Mouse (Mus musculus) hindbrain, embryonic 14.5 days (tissue): ENCODE data around the gene Arpc3. TPM values are rescaled to one million over a fixed set of nuclear protein-coding genes. Genes with fewer than 3 reads are reported as not detected.
"Not testable (repeated sequence)": the region's sequence is repeated elsewhere in the genome, so short reads cannot be mapped to it uniquely, and the experiment has no call there.

ENCODE experiments used
- ATAC-seq: fragments of 200-750 bp; cut with Nextera tagmentation; 2 replicates; pipeline ENCODE4 v1.8.0; 2017; ENCODE audit warnings: moderate number of reproducible peaks, mild to moderate bottlenecking, moderate TSS enrichment, moderate library complexity; ENCODE audit not compliant: low FRiP score
- DNase-seq: peaks from one replicate; pipeline ENCODE4 v3.0.0-alpha.2; 2015; ENCODE audit warnings: low spot score
- H3K27ac ChIP-seq: fragments of 300-500 bp; sonication (generic); 2 replicates; pipeline ENCODE4 v1.5.1; 2014; ENCODE audit warnings: mild to moderate bottlenecking, moderate library complexity
- H3K27me3 ChIP-seq: fragments of 300-500 bp; sonication (generic); 2 replicates; pipeline ENCODE4 v1.6.1; 2014; ENCODE audit warnings: mild to moderate bottlenecking, low read length, mixed read lengths; ENCODE audit not compliant: control insufficient read depth, insufficient read depth
- H3K36me3 ChIP-seq: fragments of 300-500 bp; sonication (generic); replicated peaks from 2 replicates; pipeline ENCODE4 v1.6.1; 2014; ENCODE audit not compliant: control insufficient read depth, insufficient read depth
- H3K4me1 ChIP-seq: fragments of 300-500 bp; sonication (generic); replicated peaks from 2 replicates; pipeline ENCODE4 v1.6.1; 2014; ENCODE audit warnings: antibody characterized with exemption, low read length, mixed read lengths; ENCODE audit not compliant: control insufficient read depth, insufficient read depth
- H3K4me2 ChIP-seq: fragments of 300-500 bp; sonication (generic); replicated peaks from 2 replicates; pipeline ENCODE4 v1.6.1; 2014; ENCODE audit warnings: mild to moderate bottlenecking, moderate library complexity
- H3K4me3 ChIP-seq: fragments of 300-500 bp; sonication (generic); replicated peaks from 2 replicates; pipeline ENCODE4 v1.5.1; 2014; ENCODE audit warnings: mild to moderate bottlenecking, low read length
- H3K9ac ChIP-seq: fragments of 300-500 bp; sonication (generic); 2 replicates; pipeline ENCODE4 v1.6.1; 2014
- H3K9me3 ChIP-seq: fragments of 300-500 bp; sonication (generic); 2 replicates; pipeline ENCODE4 v1.6.1; 2016; ENCODE audit warnings: low read length; ENCODE audit not compliant: control insufficient read depth
- WGBS: fragments of 180-500 bp; shearing (Covaris S2); extraction: QIAGEN DNeasy Blood & Tissue Kit; methylation state at CpG from one replicate; pipeline ENCODE4 v1.1.7; 2014; 5-methylcytosine and 5-hydroxymethylcytosine counted together
- polyA plus RNA-seq: library from polyadenylated mRNA; unstranded; fragments of >200 nt; fragmentation: Nextera tagmentation; extraction: Ambion mirVana; gene quantifications from 2 replicates; pipeline ENCODE4 v1.2.1, GENCODE M21; 2014

Gene Arpc3
- polyA plus RNA-seq, 1 experiment from 2014 or later: 57.1 TPM

DNA sequence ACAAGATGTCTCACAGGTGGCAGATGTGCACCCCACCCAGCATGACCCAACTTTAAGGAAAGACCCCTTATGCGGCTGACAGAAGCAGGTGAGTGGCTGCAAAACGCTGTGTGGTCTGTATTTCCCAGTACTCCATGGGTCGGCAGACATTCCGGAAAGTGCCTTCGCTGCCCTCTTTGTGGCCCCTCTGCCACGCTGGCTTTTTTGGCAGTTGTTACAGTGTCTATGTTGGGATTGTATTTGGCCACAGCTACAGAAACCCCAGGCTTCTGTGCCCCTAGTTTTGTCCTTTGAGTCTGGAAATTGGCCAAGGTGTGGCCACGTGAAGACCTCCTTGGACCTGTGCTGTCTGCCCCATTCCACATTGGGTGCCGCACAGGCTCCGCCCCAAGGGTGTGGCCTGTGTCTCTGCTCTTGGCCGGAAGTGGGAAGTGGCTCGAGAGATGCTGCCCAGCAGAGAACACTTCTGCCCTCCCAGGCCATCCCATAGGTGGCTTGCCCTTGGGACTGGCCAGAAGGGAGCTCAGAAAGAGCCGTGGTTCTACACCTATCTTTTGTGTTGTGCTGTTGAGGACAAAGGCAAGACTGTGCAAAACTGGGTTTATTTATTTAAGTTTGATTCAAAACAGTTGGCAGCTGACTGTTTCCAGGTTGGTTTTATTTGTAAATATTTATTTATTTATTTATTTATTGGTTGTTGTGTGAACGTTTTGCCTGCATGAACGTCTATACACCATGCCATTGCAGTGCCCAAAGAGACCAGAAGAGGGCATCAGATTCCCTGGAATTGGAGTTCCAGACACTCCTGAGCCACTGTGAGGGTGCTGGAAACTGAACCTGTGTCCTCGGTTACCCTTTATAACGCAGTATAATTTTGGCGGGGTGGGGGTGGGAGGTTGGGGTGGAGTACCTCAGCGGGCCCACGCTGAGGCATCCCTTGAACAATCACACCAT, 18.3 kb downstream of the Arpc3 start:
- Histone ChIP-seq H3K4me1 (no peaks in the 10 kb centered on the region), H3K36me3 (peaks cover 41% of the 10 kb centered on the region), H3K27ac (no peak overlapping the region), H3K9me3 (no peaks in the 10 kb centered on the region), H3K9ac (no peak overlapping the region), H3K4me2 (no peak overlapping the region), H3K27me3 (no peaks in the 10 kb centered on the region), H3K4me3 (no peak overlapping the region)
- WGBS: 89% methylated on average over 19 of the region's 19 CpGs
- no peak for ATAC-seq
- no peak for DNase-seq

DNA sequence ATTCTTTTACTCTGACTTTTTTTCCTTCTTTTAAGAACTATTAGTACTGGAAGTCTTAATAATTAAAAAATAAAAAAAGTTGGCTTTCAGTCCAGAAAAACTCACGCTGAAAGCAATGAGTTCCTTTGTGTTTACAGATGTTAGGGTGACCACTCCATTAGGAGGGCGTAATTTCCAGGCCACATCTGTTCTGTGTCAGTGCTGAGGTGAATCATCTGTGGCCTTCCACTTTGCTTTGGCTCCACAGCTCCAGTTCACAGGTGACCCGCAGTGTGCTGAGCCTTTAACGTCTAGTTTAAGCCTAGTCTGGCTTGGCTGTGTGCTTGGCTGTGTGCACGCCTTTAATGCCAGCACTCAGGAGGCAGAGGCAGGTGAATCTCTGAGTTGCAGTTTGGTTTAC, 20.2 kb downstream of the Arpc3 start:
- DNase-seq (no peak), ATAC-seq (no peak)
- Histone ChIP-seq H3K9ac (no peak overlapping the region), H3K9me3 (no peaks in the 10 kb centered on the region), H3K36me3 (peaks cover 22% of the 10 kb centered on the region), H3K4me1 (no peaks in the 10 kb centered on the region), H3K27me3 (no peaks in the 10 kb centered on the region), H3K4me3 (no peak overlapping the region), H3K27ac (no peak overlapping the region), H3K4me2 (no peak overlapping the region)
- 83% methylated on average over 5 of the region's 5 CpGs for WGBS

DNA sequence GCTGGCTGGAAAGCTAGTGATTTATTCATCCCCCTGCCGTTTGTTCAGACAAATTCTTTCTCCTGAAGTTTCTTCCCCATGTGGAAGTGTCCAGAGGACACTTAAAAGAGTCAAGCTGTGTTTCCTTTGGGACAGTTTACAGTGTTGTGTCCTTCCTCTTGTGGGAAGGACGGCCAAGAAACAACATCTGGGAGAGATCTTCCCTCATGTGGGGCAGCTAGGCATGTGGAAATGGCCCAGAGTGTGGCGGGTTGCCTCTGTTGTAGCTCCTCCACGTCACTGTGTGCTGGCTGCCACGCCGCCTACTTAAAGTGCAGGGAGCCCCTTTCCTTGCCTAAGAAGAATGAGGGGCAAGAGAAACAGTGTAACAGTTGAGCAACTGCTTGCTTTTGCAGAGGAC, 21.1 kb downstream of the Arpc3 start:
- no peak for ATAC-seq
- no peaks in the 10 kb centered on the region for H3K9me3 ChIP-seq
- no peak overlapping the region for H3K4me3 ChIP-seq
- H3K4me2 ChIP-seq: no peak overlapping the region
- no peak for DNase-seq
- 69% methylated on average over 6 of the region's 6 CpGs for WGBS
- H3K27ac ChIP-seq: no peak overlapping the region
- H3K27me3 ChIP-seq: no peaks in the 10 kb centered on the region
- no peaks in the 10 kb centered on the region for H3K4me1 ChIP-seq
- H3K36me3 ChIP-seq: peaks cover 13% of the 10 kb centered on the region
- no peak overlapping the region for H3K9ac ChIP-seq

DNA sequence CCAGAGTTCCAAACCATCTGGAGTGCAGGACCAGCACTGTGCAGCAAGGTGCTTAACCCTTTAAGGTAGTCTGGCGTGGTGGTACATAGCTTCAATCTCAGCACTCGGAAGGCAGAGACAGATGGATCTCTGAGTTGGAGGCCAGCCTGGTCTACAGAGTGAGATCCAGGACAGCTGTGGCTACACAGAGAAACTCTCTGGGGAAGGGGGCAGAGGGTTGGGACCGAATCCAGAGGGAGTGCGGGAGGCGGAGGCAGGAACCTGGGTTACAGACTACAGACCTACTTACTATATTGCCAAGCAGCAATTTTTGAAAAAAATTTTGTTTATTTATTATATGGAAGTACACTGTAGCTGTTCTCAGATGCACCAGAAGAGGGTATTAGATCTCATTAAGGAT, 22.7 kb downstream of the Arpc3 start:
- DNase-seq: no peak
- 93% methylated on average over 5 of the region's 5 CpGs for WGBS
- H3K36me3 ChIP-seq: peaks cover 10% of the 10 kb centered on the region; the same call in 1 of the 2 replicates
- no peaks in the 10 kb centered on the region for H3K4me1 ChIP-seq
- ATAC-seq: no peak
- H3K4me3 ChIP-seq: no peak overlapping the region
- no peak overlapping the region for H3K4me2 ChIP-seq
- H3K9me3 ChIP-seq: no peaks in the 10 kb centered on the region
- no peak overlapping the region for H3K27ac ChIP-seq
- no peaks in the 10 kb centered on the region for H3K27me3 ChIP-seq
- no peak overlapping the region for H3K9ac ChIP-seq

GRCm38 (mm10) chr5:122415465-122415864, 23.8 kb downstream of the Arpc3 start:
- 91% methylated on average over 12 of the region's 12 CpGs for WGBS
- H3K4me3 ChIP-seq: no peak overlapping the region
- no peaks in the 10 kb centered on the region; the same call in 1 of the 2 replicates for H3K36me3 ChIP-seq
- H3K9ac ChIP-seq: no peak overlapping the region
- no peaks in the 10 kb centered on the region for H3K27me3 ChIP-seq
- H3K4me2 ChIP-seq: no peak overlapping the region
- no peaks in the 10 kb centered on the region for H3K4me1 ChIP-seq
- ATAC-seq (no peak), DNase-seq (no peak)
- H3K9me3 ChIP-seq: no peaks in the 10 kb centered on the region
- no peak overlapping the region for H3K27ac ChIP-seq

DNA sequence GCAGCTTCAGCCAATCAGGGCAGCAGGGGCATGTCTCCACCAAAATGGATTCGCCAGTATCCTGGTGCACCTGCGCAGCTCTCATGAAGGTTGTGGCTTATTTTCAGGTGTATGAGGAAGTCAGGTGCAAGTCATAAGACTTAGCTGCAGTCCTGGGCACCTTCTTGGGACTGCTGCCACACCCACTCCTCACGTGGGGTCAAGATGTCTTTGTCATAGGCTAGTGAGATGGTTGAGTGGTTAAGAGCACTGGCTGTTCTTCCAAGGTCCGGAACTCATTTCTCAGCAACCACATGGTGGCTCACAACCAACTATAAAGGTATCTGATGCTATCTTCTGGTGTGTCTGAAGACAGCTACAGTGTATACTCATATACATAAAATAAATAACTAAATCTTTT, 29.0 kb downstream of the Arpc3 start:
- H3K9ac ChIP-seq, H3K4me2 ChIP-seq, H3K4me3 ChIP-seq, H3K9me3 ChIP-seq, ATAC-seq, H3K36me3 ChIP-seq, H3K27me3 ChIP-seq, DNase-seq, H3K27ac ChIP-seq: not testable (repeated sequence)
- H3K4me1 ChIP-seq: peaks cover 20% of the 10 kb centered on the region
- WGBS: 69% methylated on average over 4 of the region's 4 CpGs

DNA sequence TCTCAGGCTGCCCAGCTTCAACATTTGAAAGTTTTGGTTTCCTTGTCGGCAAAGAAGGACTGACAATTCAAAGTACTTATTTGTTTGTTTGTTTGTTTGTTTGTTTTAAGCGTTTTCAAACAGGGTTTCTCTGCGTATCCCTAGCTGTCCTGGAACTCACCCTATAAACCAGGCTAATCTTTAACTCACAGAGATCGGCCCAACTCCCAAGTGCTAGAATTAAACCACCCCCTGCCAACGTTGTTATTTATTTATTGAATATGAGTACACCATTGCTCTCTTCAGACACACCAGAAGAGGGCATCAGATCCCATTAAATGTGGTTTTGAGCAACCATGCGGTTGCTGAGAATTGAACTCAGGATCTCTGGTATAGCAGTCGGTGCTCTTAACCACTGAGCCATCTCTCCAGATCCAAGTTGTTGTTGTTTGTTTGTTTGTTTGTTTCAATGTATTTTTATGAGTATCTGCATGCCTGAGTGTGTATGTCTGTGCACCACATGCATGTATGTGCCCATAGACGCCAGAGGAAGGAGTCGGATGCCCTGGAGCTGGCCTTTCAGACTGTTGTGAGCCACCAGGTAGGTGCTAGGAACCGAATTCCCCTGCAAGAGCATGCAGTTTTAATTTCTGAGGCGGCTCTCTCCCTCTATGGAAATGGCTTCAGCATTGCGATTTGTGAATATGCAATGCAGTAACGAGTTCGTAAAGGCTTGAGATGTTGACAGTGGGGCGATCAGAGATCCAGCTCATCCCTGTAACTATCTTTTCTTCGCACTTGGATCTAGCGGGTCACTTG, 29.8 kb downstream of the Arpc3 start, which contains the start of gene Anapc7:
Anapc7 (plus strand) TSS at position 423 of the 798 bp plus-strand sequence.
- peak; percentile 51; the same call in 1 of the 2 replicates for ATAC-seq
- Histone ChIP-seq H3K4me2 (peak within 1 kb of the TSS; percentile 72), H3K9ac (peak within 1 kb of the TSS; percentile 74), H3K27me3 (no peaks in the 10 kb centered on the region), H3K4me1 (peaks cover 20% of the 10 kb centered on the region), H3K27ac (peak within 1 kb of the TSS; percentile 93), H3K36me3 (no peaks in the 10 kb centered on the region), H3K4me3 (peak within 1 kb of the TSS; percentile 71), H3K9me3 (no peaks in the 10 kb centered on the region)
- 23% methylated on average over 17 of the region's 17 CpGs for WGBS
- no peak for DNase-seq

DNA sequence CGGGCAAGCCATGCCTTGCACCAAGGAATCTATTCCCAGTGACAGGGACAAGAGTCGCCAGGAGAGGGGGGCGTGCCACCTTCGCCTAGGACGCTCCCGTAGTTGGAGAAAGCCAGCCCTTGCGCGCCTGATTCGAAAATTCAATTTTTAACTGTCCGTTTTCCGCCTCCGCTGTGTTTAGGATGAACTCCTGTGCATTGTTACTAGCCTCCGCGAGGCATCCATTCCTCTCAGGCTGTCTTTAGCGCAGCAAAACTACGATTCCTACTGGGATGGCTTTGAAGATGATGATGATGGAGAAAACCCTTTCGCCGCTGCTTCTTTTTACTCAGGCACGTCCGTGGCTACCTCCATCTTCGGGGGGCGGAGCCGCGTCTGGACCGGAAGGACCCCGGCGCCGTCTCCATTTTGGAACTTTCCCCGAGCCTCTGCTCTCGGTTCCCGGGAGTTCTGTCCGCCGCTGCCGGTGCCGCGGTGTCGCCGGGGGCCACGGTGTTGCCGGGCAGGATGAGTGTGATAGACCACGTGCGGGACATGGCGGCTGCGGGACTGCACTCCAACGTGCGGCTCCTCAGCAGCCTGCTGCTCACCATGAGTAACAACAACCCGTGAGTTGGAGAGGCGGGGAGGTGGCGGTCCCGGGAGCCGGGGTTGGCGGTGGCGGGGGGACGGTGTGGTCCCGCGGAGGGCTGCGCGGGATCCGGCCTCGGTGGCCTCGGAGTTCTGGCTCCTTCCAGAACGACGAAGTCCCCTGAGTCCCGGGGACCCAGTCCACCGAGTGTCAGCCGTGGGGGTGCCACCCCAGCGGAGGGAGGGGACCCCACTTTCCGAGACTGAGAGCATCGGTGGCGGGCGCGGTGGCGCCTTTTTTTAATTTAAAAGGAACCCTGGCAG, 30.6 kb downstream of the Arpc3 start:
- Histone ChIP-seq H3K27ac (peak overlapping the region; percentile 93), H3K36me3 (no peaks in the 10 kb centered on the region), H3K4me2 (peak overlapping the region; percentile 72), H3K9me3 (no peaks in the 10 kb centered on the region), H3K4me1 (peaks cover 20% of the 10 kb centered on the region), H3K27me3 (no peaks in the 10 kb centered on the region), H3K9ac (peak overlapping the region; percentile 74), H3K4me3 (peak overlapping the region; percentile 71)
- DNase-seq: peak; percentile 92
- under 1% methylated on average over 73 of the region's 73 CpGs for WGBS
- peak; percentile 89 for ATAC-seq
